Mouse (Mus musculus) heart, adult 8-10 months (tissue): ENCODE data around the gene Rft1. TPM values are rescaled to one million over a fixed set of nuclear protein-coding genes. Genes with fewer than 3 reads are reported as not detected.
A peak's percentile ranks its signal among the peaks of the same experiment; 100 is the strongest.

Experiments
- DNase-seq: peaks from one replicate; pipeline ENCODE4 v3.0.0; 2022; ENCODE audit warnings: low spot score
- total RNA-seq, 4 experiments: library from RNA; stranded (reverse); gene quantifications; 2 replicates each; pipeline ENCODE4 v1.2.4; 2022

The Rft1 gene
- 1 to 10 TPM; 6.6 to 8.0 (median 7.4) TPM for total RNA-seq

GRCm38 (mm10) chr14:30653943-30654659 is at the start of gene Rft1:
Gene Rft1, plus strand, starts transcription at chr14:30654360.
- DNase-seq, result peak; percentile 98

GRCm38 (mm10) chr14:30606817-30607216 is 47.3 kb upstream of the Rft1 start:
- no peak for DNase-seq

GRCm38 (mm10) chr14:30607696-30608095 is 46.5 kb upstream of the Rft1 start:
- DNase-seq, result no peak

GRCm38 (mm10) chr14:30608176-30608575 is 46.0 kb upstream of the Rft1 start:
- no peak for DNase-seq

- DNase-seq, result no peak
Measured at GRCm38 (mm10) chr14:30609499-30609898, 44.7 kb upstream of the Rft1 start.

- DNase-seq, result no peak
Measured at GRCm38 (mm10) chr14:30610304-30610703, 43.9 kb upstream of the Rft1 start.

- DNase-seq, result no peak
Measured at GRCm38 (mm10) chr14:30610940-30611339, 43.2 kb upstream of the Rft1 start.

GRCm38 (mm10) chr14:30612523-30612922 is 41.6 kb upstream of the Rft1 start:
- peak; percentile 58 for DNase-seq

- DNase-seq, result no peak
Measured at GRCm38 (mm10) chr14:30612962-30613715, 41.0 kb upstream of the Rft1 start.

GRCm38 (mm10) chr14:30616751-30617150 is 37.4 kb upstream of the Rft1 start:
- DNase-seq, result no peak

GRCm38 (mm10) chr14:30618746-30619275 is 35.3 kb upstream of the Rft1 start:
- DNase-seq, result no peak

GRCm38 (mm10) chr14:30619982-30620578 is 34.1 kb upstream of the Rft1 start:
- DNase-seq, result no peak

- no peak for DNase-seq
Measured at GRCm38 (mm10) chr14:30622130-30622529, 32.0 kb upstream of the Rft1 start.

GRCm38 (mm10) chr14:30622556-30622955 is 31.6 kb upstream of the Rft1 start:
- DNase-seq, result no peak

- no peak for DNase-seq
Measured at GRCm38 (mm10) chr14:30624277-30624721, 29.9 kb upstream of the Rft1 start.

- peak; percentile 41 for DNase-seq
Measured at GRCm38 (mm10) chr14:30625131-30625807, 28.9 kb upstream of the Rft1 start.

- peak; percentile 79 for DNase-seq
Measured at GRCm38 (mm10) chr14:30625856-30626726, 28.1 kb upstream of the Rft1 start, which contains the start of gene Prkcd. Gene Prkcd, minus strand, starts transcription at chr14:30626210.

- no peak for DNase-seq
Measured at GRCm38 (mm10) chr14:30626756-30627742, 27.1 kb upstream of the Rft1 start.

- no peak for DNase-seq
Measured at GRCm38 (mm10) chr14:30628235-30628634, 25.9 kb upstream of the Rft1 start.
